Mouse (Mus musculus) CH12.LX (cell line): ENCODE data around the gene Lsp1. TPM values are rescaled to one million over a fixed set of nuclear protein-coding genes. Genes with fewer than 3 reads are reported as not detected.

Experiments used
- DNase-seq: peaks from one replicate; pipeline ENCODE4 v3.0.0-alpha.2; 2013; ENCODE audit errors: extremely low read depth
- H3K27ac ChIP-seq: 2 replicates; pipeline ENCODE4 v1.5.1; 2012; ENCODE audit warnings: low read depth, mild to moderate bottlenecking, control low read depth, moderate library complexity; ENCODE audit not compliant: insufficient read depth
- H3K27me3 ChIP-seq: replicated peaks from 2 replicates; pipeline ENCODE3; 2012; ENCODE audit warnings: inconsistent platforms
- H3K36me3 ChIP-seq, 2 experiments: replicated peaks in 1 of 2; 2 replicates each; pipeline versions ENCODE3 to v1.6.1; 2012; ENCODE audit warnings: inconsistent platforms in 1 of 2, low read length in 1 of 2, mild to moderate bottlenecking in 1 of 2, mixed read lengths in 1 of 2, moderate library complexity in 1 of 2; ENCODE audit not compliant: control insufficient read depth in 1 of 2, insufficient read depth in 1 of 2
- H3K4me1 ChIP-seq, 2 experiments: 2 replicates each; pipeline ENCODE4 v1.6.1; 2012; ENCODE audit warnings: inconsistent platforms in 1 of 2, moderate library complexity in 1 of 2; ENCODE audit not compliant: insufficient read depth in 2 of 2, control insufficient read depth in 1 of 2
- H3K4me2 ChIP-seq: 2 replicates; pipeline ENCODE4 v1.6.1; 2012; ENCODE audit warnings: low read depth, mild to moderate bottlenecking, control low read depth; ENCODE audit not compliant: poor library complexity, insufficient read depth, severe bottlenecking
- H3K4me3 ChIP-seq, 3 experiments: fragments of 150-350 bp in 1 of 3; sonication (generic) in 1 of 3; replicated peaks in 1 of 3; 2 replicates each; pipeline versions ENCODE3 to v1.5.1; 2011 to 2012; ENCODE audit warnings: low read depth in 2 of 3, low read length in 2 of 3, mild to moderate bottlenecking in 2 of 3, moderate library complexity in 2 of 3, control low read depth in 1 of 3, improper control_type of control experiment in 1 of 3, inconsistent platforms in 1 of 3, mixed read lengths in 1 of 3; ENCODE audit not compliant: poor library complexity in 1 of 3
- H3K79me2 ChIP-seq: replicated peaks from 2 replicates; pipeline ENCODE4 v1.6.1; 2012; ENCODE audit warnings: mild to moderate bottlenecking, moderate library complexity; ENCODE audit not compliant: control insufficient read depth, poor library complexity, insufficient read depth, severe bottlenecking; ENCODE audit errors: extremely low read depth
- H3K9ac ChIP-seq: 2 replicates; pipeline ENCODE4 v1.6.1; 2012; ENCODE audit warnings: low read depth, mild to moderate bottlenecking, control low read depth, moderate library complexity; ENCODE audit not compliant: insufficient read depth
- H3K9me3 ChIP-seq: replicated peaks from 2 replicates; pipeline ENCODE3; 2012; ENCODE audit warnings: low read length, inconsistent platforms, mixed read lengths
- CHD1 ChIP-seq: IDR thresholded peaks from 2 replicates; pipeline ENCODE4 v1.6.1; 2012; ENCODE audit warnings: low read depth, low read length, improper control_type of control experiment, inconsistent platforms
- CHD2 ChIP-seq: IDR thresholded peaks from 2 replicates; pipeline ENCODE4 v1.6.1; 2011; ENCODE audit warnings: low read length, improper control_type of control experiment
- ELF1 ChIP-seq: IDR thresholded peaks from 2 replicates; pipeline ENCODE4 v1.6.1; 2014; ENCODE audit warnings: low read depth, mild to moderate bottlenecking, inconsistent platforms, low read length, improper control_type of control experiment
- EP300 ChIP-seq: IDR thresholded peaks from 2 replicates; pipeline ENCODE4 v1.6.1; 2011; ENCODE audit warnings: low read length, improper control_type of control experiment
- ETS1 ChIP-seq: conservative IDR thresholded peaks from 2 replicates; pipeline ENCODE4 v1.6.1; 2012; ENCODE audit warnings: low read depth, mild to moderate bottlenecking, inconsistent platforms, low read length, improper control_type of control experiment, moderate library complexity
- JUN ChIP-seq: IDR thresholded peaks from 2 replicates; pipeline ENCODE4 v1.6.1; 2011; ENCODE audit warnings: low read depth, mild to moderate bottlenecking, low read length, improper control_type of control experiment, moderate library complexity; ENCODE audit not compliant: insufficient read depth
- MAX ChIP-seq: IDR thresholded peaks from 2 replicates; pipeline ENCODE4 v1.6.1; 2011; ENCODE audit warnings: low read length, improper control_type of control experiment
- MAZ ChIP-seq: IDR thresholded peaks from 2 replicates; pipeline ENCODE4 v1.6.1; 2012; ENCODE audit warnings: low read depth, mild to moderate bottlenecking, inconsistent platforms, low read length, improper control_type of control experiment, moderate library complexity
- MEF2A ChIP-seq: IDR thresholded peaks from 2 replicates; pipeline ENCODE4 v1.6.1; 2014; ENCODE audit warnings: low read depth, mild to moderate bottlenecking, inconsistent platforms, low read length, improper control_type of control experiment, borderline replicate concordance
- NELFE ChIP-seq: IDR thresholded peaks from 2 replicates; pipeline ENCODE4 v1.6.1; 2011; ENCODE audit warnings: low read depth, low read length, improper control_type of control experiment
- NRF1 ChIP-seq: IDR thresholded peaks from 2 replicates; pipeline ENCODE4 v1.6.1; 2014; ENCODE audit warnings: low read depth, mild to moderate bottlenecking, inconsistent platforms, low read length, improper control_type of control experiment, moderate library complexity
- POLR2AphosphoS2 ChIP-seq: IDR thresholded peaks from 2 replicates; pipeline ENCODE4 v1.6.1; 2011; ENCODE audit warnings: low read depth, low read length, improper control_type of control experiment
- RCOR1 ChIP-seq: conservative IDR thresholded peaks from 2 replicates; pipeline ENCODE4 v1.6.1; 2012; ENCODE audit warnings: low read depth, mild to moderate bottlenecking, inconsistent platforms, low read length, improper control_type of control experiment
- SMC3 ChIP-seq: IDR thresholded peaks from 2 replicates; pipeline ENCODE4 v1.6.1; 2011; ENCODE audit warnings: low read depth, low read length, improper control_type of control experiment
- TCF12 ChIP-seq: IDR thresholded peaks from 2 replicates; pipeline ENCODE4 v1.6.1; 2014; ENCODE audit warnings: low read depth, mild to moderate bottlenecking, inconsistent platforms, low read length, improper control_type of control experiment
- UBTF ChIP-seq: IDR thresholded peaks from 2 replicates; pipeline ENCODE4 v1.6.1; 2012; ENCODE audit warnings: low read depth, mild to moderate bottlenecking, inconsistent platforms, low read length, improper control_type of control experiment, moderate library complexity
- USF1 ChIP-seq: IDR thresholded peaks from 2 replicates; pipeline ENCODE4 v1.6.1; 2014; ENCODE audit warnings: low read depth, mild to moderate bottlenecking, inconsistent platforms, low read length, improper control_type of control experiment
- ZKSCAN1 ChIP-seq: IDR thresholded peaks from 2 replicates; pipeline ENCODE4 v1.6.1; 2012; ENCODE audit warnings: low read depth, inconsistent platforms, low read length, improper control_type of control experiment, borderline replicate concordance
- ZMIZ1 ChIP-seq: IDR thresholded peaks from 2 replicates; pipeline ENCODE4 v1.6.1; 2012; ENCODE audit warnings: low read depth, mild to moderate bottlenecking, inconsistent platforms, low read length, improper control_type of control experiment
- dilution Hi-C: fragments of 300-500 bp; cut with MboI; formaldehyde crosslinking; loops from 2 replicates; pipeline ENCODE4 v1.14.3; 2020; ENCODE audit warnings: low sequenced_read_pairs; ENCODE audit not compliant: extremely low pct_unique_long_range_greater_than_20kb, extremely low pct_ligation_motif_present
- in situ Hi-C: fragments of 300-500 bp; cut with MboI; formaldehyde crosslinking; loops from 3 replicates; pipeline ENCODE4 v1.14.3; 2019; ENCODE audit warnings: low sequenced_read_pairs, low pct_ligation_motif_present, low pct_unique_long_range_greater_than_20kb, mixed read lengths
- polyA plus RNA-seq: library from polyadenylated mRNA; unstranded; fragments of >175 nt; gene quantifications from 2 replicates; pipeline ENCODE4 v1.2.1, GENCODE M21; 2012; ENCODE audit warnings: low read depth; ENCODE audit not compliant: insufficient read length
- total RNA-seq, 2 experiments: library from RNA; depleted of rRNA; stranded (reverse); fragments of 300-350 nt in 1 of 2; fragments of >200 nt in 1 of 2; gene quantifications; 2 replicates each; pipeline ENCODE4 v1.2.3; 2012 to 2014

The Lsp1 gene
- total and polyA plus RNA-seq, 3 experiments = 364 to 715 (median 367) TPM

- in situ Hi-C loops = no loop called here
- no peak for DNase-seq
- no peak overlapping the region for H3K9ac ChIP-seq
- peaks cover 56% of the 10 kb centered on the region for H3K27me3 ChIP-seq
- H3K9me3 ChIP-seq = no peaks in the 10 kb centered on the region
- H3K4me3 ChIP-seq = no peak overlapping the region
- TF ChIP-seq ZMIZ1 = no peak
- TF ChIP-seq MAZ = no peak
- TF ChIP-seq ETS1 = no peak
- TF ChIP-seq MEF2A = no peak
- no peak for TF ChIP-seq CHD1
- TF ChIP-seq TCF12 = no peak
- no peak for TF ChIP-seq CHD2
- no peak for TF ChIP-seq JUN
- no peak for TF ChIP-seq NELFE
- no peak for TF ChIP-seq RCOR1
- no peak for TF ChIP-seq SMC3
- no peak for TF ChIP-seq NRF1
- no peak for TF ChIP-seq ZKSCAN1
- TF ChIP-seq, all 38 proteins: peak for 0
- dilution Hi-C loops = no loop called here
- H3K79me2 ChIP-seq = peaks cover 4% of the 10 kb centered on the region
- H3K4me1 ChIP-seq = peaks cover 8 to 15% of the 10 kb centered on the region in 2 experiments
- no peaks in the 10 kb centered on the region for H3K36me3 ChIP-seq
- H3K4me2 ChIP-seq = no peak overlapping the region
- H3K27ac ChIP-seq = no peak overlapping the region
These were observed 68.7 kb downstream of the Lsp1 start for GRCm38 (mm10) chr7:142529350-142529749.

DNA sequence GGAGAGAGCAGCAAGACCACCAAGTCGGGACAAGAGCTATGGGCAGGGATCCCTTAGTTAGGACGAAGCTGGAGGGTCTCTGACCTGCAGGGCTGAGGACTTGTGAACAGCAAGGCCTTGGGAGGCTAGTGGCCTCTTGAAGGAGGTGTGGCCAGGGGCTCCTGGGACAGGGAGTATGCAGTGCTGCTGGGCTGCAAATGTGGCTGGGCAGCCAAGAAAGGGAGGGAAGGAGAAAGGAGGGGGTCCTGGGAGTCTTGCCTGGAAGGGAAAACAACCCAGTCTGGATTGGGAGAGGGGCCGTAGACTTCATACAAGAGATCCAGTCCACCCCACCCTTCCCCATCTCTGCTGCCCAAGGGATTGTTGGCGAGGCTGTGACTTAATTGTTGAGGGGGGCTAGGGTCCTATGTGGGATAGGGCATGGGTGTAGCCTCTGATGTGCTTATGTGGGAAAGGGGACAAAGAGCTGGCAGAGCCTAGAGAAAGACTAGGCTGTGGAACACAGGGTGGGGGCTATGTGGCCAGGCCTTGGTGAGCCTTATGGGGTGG, 71.4 kb downstream of the Lsp1 start:
- DNase-seq = no peak
- TF ChIP-seq ELF1 (no peak), JUN (no peak), EP300 (no peak), UBTF (no peak), USF1 (no peak), NELFE (no peak), POLR2AphosphoS2 (no peak), MAX (no peak), RCOR1 (no peak)
- Histone ChIP-seq H3K27ac (no peak overlapping the region), H3K36me3 (peaks cover 7 to 16% of the 10 kb centered on the region in 2 experiments), H3K9ac (no peak overlapping the region), H3K79me2 (peaks cover 4% of the 10 kb centered on the region), H3K4me2 (no peak overlapping the region), H3K4me3 (no peak overlapping the region), H3K9me3 (no peaks in the 10 kb centered on the region), H3K4me1 (peaks cover 9 to 22% of the 10 kb centered on the region in 2 experiments), H3K27me3 (peaks cover 46% of the 10 kb centered on the region)
- dilution Hi-C loops = no loop called here
- in situ Hi-C loops = no loop called here
